Comparison of ENCODE assay signal across 14 mouse cellular contexts in genomic region chr3:28019727-28020126, GRCm38 (mm10).
"Had no signal": no experiment of that assay in that cellular context is flagged by ENCODE, and none has a peak within 500 bp of the region (broad histone marks: within the 10 kb centered on the region; RNA-seq: fewer than 3 reads in every experiment).

No protein-coding gene starts in this region.

- H3K36me3 ChIP-seq: limb, embryonic 10.5 days; liver, embryonic 12.5 days; lung, embryonic 15.5 days; midbrain, embryonic 15.5 days; stomach, embryonic 15.5 days had no signal

- H3K9me3 ChIP-seq: limb, embryonic 10.5 days; liver, embryonic 12.5 days; lung, embryonic 15.5 days; midbrain, embryonic 15.5 days; stomach, embryonic 15.5 days had no signal

- H3K4me2 ChIP-seq: liver, embryonic 12.5 days; lung, embryonic 15.5 days; midbrain, embryonic 11.5 days; midbrain, embryonic 15.5 days; stomach, embryonic 15.5 days had no signal

- ATAC-seq: liver, embryonic 12.5 days; midbrain, embryonic 15.5 days had no signal

- H3K9ac ChIP-seq: liver, embryonic 12.5 days; lung, embryonic 15.5 days; midbrain, embryonic 15.5 days; stomach, embryonic 15.5 days had no signal

- H3K4me1 ChIP-seq: limb, embryonic 10.5 days; liver, embryonic 12.5 days; megakaryocyte, embryonic 14.5 days; midbrain, embryonic 15.5 days had no signal

- DNase-seq: kidney, postnatal 25 days; lung, postnatal 14 days; right cerebral cortex, postnatal 14 days; thymus, adult 2 months; thymus, postnatal 25 days had no signal

- H3K27me3 ChIP-seq: liver, embryonic 12.5 days; lung, embryonic 15.5 days; megakaryocyte, embryonic 14.5 days; midbrain, embryonic 15.5 days; stomach, embryonic 15.5 days had no signal

- H3K4me3 ChIP-seq: left cerebral cortex, adult 2 months; limb, embryonic 10.5 days; liver, embryonic 12.5 days; lung, embryonic 15.5 days; megakaryocyte, embryonic 14.5 days; midbrain, embryonic 15.5 days; stomach, embryonic 15.5 days had no signal

- H3K27ac ChIP-seq: left cerebral cortex, adult 2 months; limb, embryonic 10.5 days; liver, embryonic 12.5 days; macrophage; midbrain, embryonic 15.5 days; stomach, embryonic 15.5 days had no signal
